Mouse (Mus musculus): ENCODE measurements around the gene Slc15a3.

DNA sequence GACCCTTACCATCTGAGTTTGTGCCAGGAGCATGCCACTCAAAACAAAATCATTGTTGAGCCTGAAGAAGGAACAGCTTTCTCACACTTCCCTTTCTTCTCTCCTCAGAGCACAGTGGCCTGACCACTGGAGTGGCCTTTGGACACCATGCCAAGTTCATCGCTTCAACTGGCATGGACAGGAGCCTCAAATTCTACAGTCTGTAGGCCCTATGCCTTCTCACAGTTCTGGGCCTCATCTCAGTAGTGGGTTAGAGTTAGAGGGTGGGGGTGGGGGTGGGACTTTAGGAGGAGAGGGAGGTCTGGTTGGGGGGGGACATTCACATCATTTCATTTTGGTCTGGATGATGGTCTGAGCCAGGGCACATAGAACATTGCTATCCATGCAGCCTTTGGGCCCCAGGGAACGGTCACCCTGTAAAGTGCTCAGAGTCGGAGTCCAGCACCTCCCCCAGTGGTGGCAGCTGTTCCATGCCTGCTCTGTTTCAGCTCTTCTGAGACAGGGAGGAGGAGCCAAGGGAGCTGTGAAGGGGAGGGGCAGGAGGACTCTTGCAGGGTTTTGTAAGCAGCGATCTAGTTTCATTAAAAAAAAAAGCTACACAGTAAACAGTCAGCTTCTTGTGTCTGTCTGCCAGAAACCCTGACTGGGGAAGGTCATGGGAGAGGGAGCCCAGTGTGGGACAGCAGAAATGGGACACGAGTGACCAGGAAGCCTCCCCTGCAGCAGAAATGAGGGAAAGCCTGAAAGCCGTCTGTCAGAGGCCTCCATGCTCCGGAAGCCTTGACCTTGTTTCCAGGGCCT lies 65.6 kb downstream of the Slc15a3 start:
- no peak for TF ChIP-seq CTCF (IDR thresholded peaks at IDR 0.05 in 2 of 3, conservative IDR thresholded peaks at IDR 0.05 in 1 of 3; ENCODE audit: control insufficient read depth in 1 of 3, insufficient read depth in 1 of 3, low read depth in 2 of 3, low read length in 3 of 3, poor library complexity in 1 of 3, severe bottlenecking in 1 of 3)
- no peak for TF ChIP-seq MAX (IDR thresholded peaks at IDR 0.05; ENCODE audit: low read length)
- no peak for TF ChIP-seq ZKSCAN1 (IDR thresholded peaks at IDR 0.05; ENCODE audit: low read depth, low read length)
- TF ChIP-seq EP300 (IDR thresholded peaks at IDR 0.05; ENCODE audit: low read depth in 1 of 2, low read length in 2 of 2): no peak
- no peak for TF ChIP-seq RCOR1 (IDR thresholded peaks at IDR 0.05; ENCODE audit: low read depth, low read length)
